11 mouse cellular contexts compared by ENCODE assay signal in the genomic region with DNA sequence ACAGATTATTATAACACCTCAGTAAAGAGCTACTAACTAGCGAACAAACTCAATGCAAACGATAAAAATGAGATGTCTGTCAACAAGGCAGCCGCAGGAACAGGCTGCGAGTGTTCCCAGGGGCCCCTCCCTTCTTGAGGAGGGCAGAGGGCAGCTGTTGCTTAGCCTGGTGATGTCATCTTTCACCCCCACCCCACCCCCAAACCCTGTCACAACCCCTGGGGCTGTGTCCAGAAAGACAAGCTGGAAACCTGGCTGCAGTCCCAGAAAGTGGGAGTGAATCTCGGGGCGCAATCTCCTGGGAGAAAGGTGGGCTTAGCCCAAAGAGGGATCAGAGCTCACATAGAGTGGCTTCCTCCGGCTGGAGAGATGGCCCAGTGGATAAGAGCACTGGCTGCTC. TPM values are rescaled to one million over a fixed set of nuclear protein-coding genes. Genes with fewer than 3 reads are reported as not detected.
DNase-seq lines count a peak whose midpoint lies in the region; ATAC-seq lines count a peak whose summit lies in the region.
"Had no signal": no experiment of that assay in that cellular context is flagged by ENCODE, and none has a peak within 500 bp of the region (broad histone marks: within the 10 kb centered on the region; RNA-seq: fewer than 3 reads in every experiment).

No protein-coding gene starts in this region.

- no peak overlapping the region for H3K9ac ChIP-seq in heart, embryonic 11.5 days (ENCODE audit: low read depth, low read length)
- H3K9ac ChIP-seq: embryonic facial prominence, embryonic 13.5 days; limb, embryonic 15.5 days; midbrain, embryonic 12.5 days had no signal

- 29% methylated on average over 7 of the region's 7 CpGs for WGBS in heart, embryonic 11.5 days (ENCODE audit: insufficient replicate concordance)

- no peak overlapping the region for H3K4me3 ChIP-seq in heart, embryonic 11.5 days (ENCODE audit: low read depth, low read length)
- H3K4me3 ChIP-seq: embryonic facial prominence, embryonic 13.5 days; limb, embryonic 15.5 days; midbrain, embryonic 12.5 days had no signal

- H3K27me3 ChIP-seq in heart, embryonic 11.5 days (ENCODE audit: control insufficient read depth, insufficient read depth, low read length) = no peaks in the 10 kb centered on the region
- H3K27me3 ChIP-seq: embryonic facial prominence, embryonic 13.5 days; limb, embryonic 15.5 days; midbrain, embryonic 12.5 days had no signal

- no peak overlapping the region for H3K27ac ChIP-seq in heart, embryonic 11.5 days (ENCODE audit: low read depth, low read length)
- H3K27ac ChIP-seq: embryonic facial prominence, embryonic 13.5 days; limb, embryonic 15.5 days; midbrain, embryonic 12.5 days had no signal

- peak; percentile 19 for DNase-seq in heart, adult 8-10 months (ENCODE audit: low spot score)
- peak; percentile 67 for DNase-seq in 3T3-L1 (ENCODE audit: low read depth, low spot score)
- peak; percentile 39 for DNase-seq in brain, adult 2 months (ENCODE audit: low read depth, low spot score)
- DNase-seq in lung, postnatal 10 days = peak; percentile 68
- DNase-seq in frontal cortex, postnatal 36 days (ENCODE audit: low spot score in 2 of 2) = no peak
- no peak for DNase-seq in neural tube, embryonic 10.5 days (ENCODE audit: extremely low spot score, low spot score)
- DNase-seq: cerebellum, adult 18-20 months had no signal

- peaks cover 3% of the 10 kb centered on the region for H3K4me1 ChIP-seq in heart, embryonic 11.5 days (ENCODE audit: control insufficient read depth, insufficient read depth, low read length)

- H3K9me3 ChIP-seq in heart, embryonic 11.5 days (replicated peaks; ENCODE audit: control insufficient read depth, low read length) = no peaks in the 10 kb centered on the region
- H3K9me3 ChIP-seq: embryonic facial prominence, embryonic 13.5 days; limb, embryonic 15.5 days; midbrain, embryonic 12.5 days had no signal

- ATAC-seq in heart, embryonic 11.5 days (replicated peaks; ENCODE audit: insufficient number of reproducible peaks, low FRiP score, low TSS enrichment) = no peak

- no peaks in the 10 kb centered on the region for H3K36me3 ChIP-seq in heart, embryonic 11.5 days (ENCODE audit: control insufficient read depth, insufficient read depth, low read length)
- H3K36me3 ChIP-seq: embryonic facial prominence, embryonic 13.5 days; limb, embryonic 15.5 days had no signal

- no peak overlapping the region for H3K4me2 ChIP-seq in heart, embryonic 11.5 days
- H3K4me2 ChIP-seq: embryonic facial prominence, embryonic 13.5 days; limb, embryonic 15.5 days; midbrain, embryonic 12.5 days had no signal

RNA-seq across cellular contexts. Expression of a gene that starts 1.2 kb away (rescaled TPM):
- not detected for total RNA-seq in heart, adult 8-10 months (2022)
- 0.23 TPM in 1 of 2 replicates, not detected in the other for polyA plus RNA-seq in heart, embryonic 11.5 days (2014; fragmentation: Nextera tagmentation; extraction: Ambion mirVana)
- polyA plus RNA-seq: embryonic facial prominence, embryonic 13.5 days; midbrain, embryonic 12.5 days had no signal

RNA-seq across cellular contexts. Expression of a gene that starts 21.3 kb away (rescaled TPM):
- 100 to 1,000 TPM; 124 to 228 (median 180) TPM for total RNA-seq in heart, adult 8-10 months (2022)
- polyA plus RNA-seq in heart, embryonic 11.5 days (2014; fragmentation: Nextera tagmentation; extraction: Ambion mirVana) = 729 and 869 TPM in 2 replicates

RNA-seq across cellular contexts. Expression of a gene that starts 56.6 kb away (rescaled TPM):
- 10 to 100 TPM; 30.9 to 36.7 (median 32.3) TPM for total RNA-seq in heart, adult 8-10 months (2022)
- polyA plus RNA-seq in heart, embryonic 11.5 days (2014; fragmentation: Nextera tagmentation; extraction: Ambion mirVana) = 15.2 and 17.1 TPM in 2 replicates

Comparison
In these comparisons a context has a peak if more than half of its experiments do, and no peak if none do; other contexts are left out.
1. DNase-seq: peak in heart, adult 8-10 months (single experiment), 3T3-L1 (single experiment), brain, adult 2 months (single experiment) and lung, postnatal 10 days (single experiment); none in frontal cortex, postnatal 36 days (0 of 2) and neural tube, embryonic 10.5 days (single experiment).